Mouse (Mus musculus) Muller cell, postnatal 12 days (primary cell): Measurements from ENCODE around the gene Pax1.

ENCODE experiments used
- DNase-seq: peaks from one replicate; pipeline ENCODE4 v3.0.0-alpha.2; 2015; ENCODE audit errors: inconsistent ontology term

Pax1 gene

GRCm38 (mm10) chr2:147372947-147373666 lies 11.4 kb downstream of the Pax1 start:
- no peak for DNase-seq

GRCm38 (mm10) chr2:147373667-147374007 lies 11.9 kb downstream of the Pax1 start:
- DNase-seq, result no peak

- DNase-seq, result no peak
Measured at GRCm38 (mm10) chr2:147374245-147374644, 12.5 kb downstream of the Pax1 start.

GRCm38 (mm10) chr2:147375019-147375715 lies 13.4 kb downstream of the Pax1 start:
- no peak for DNase-seq

- DNase-seq, result peak; percentile 47
Measured at GRCm38 (mm10) chr2:147378934-147379333, 17.2 kb downstream of the Pax1 start.

- DNase-seq, result no peak
Measured at GRCm38 (mm10) chr2:147383373-147383772, 21.6 kb downstream of the Pax1 start.

GRCm38 (mm10) chr2:147386949-147387348 lies 25.2 kb downstream of the Pax1 start:
- DNase-seq, result no peak

- no peak for DNase-seq
Measured at GRCm38 (mm10) chr2:147409323-147409722, 47.6 kb downstream of the Pax1 start.

GRCm38 (mm10) chr2:147415037-147415436 lies 53.3 kb downstream of the Pax1 start:
- no peak for DNase-seq

- no peak for DNase-seq
Measured at GRCm38 (mm10) chr2:147424582-147425255, 63.0 kb downstream of the Pax1 start.

GRCm38 (mm10) chr2:147429607-147430356 lies 68.1 kb downstream of the Pax1 start:
- DNase-seq, result peak; percentile 48

- DNase-seq, result no peak
Measured at GRCm38 (mm10) chr2:147433120-147433519, 71.4 kb downstream of the Pax1 start.
